Mouse (Mus musculus) neural tube, embryonic 14.5 days (tissue): ENCODE data around the gene Adora2a. TPM values are rescaled to one million over a fixed set of nuclear protein-coding genes. Genes with fewer than 3 reads are reported as not detected.
"Not testable (repeated sequence)": the region's sequence is repeated elsewhere in the genome, so short reads cannot be mapped to it uniquely, and the experiment has no call there.

Source experiments
- ATAC-seq: fragments of 200-750 bp; cut with Nextera tagmentation; 2 replicates; pipeline ENCODE4 v1.8.0; 2017; ENCODE audit warnings: low read depth, mild to moderate bottlenecking, moderate TSS enrichment, moderate library complexity
- H3K27ac ChIP-seq: fragments of 300-500 bp; sonication (generic); 2 replicates; pipeline ENCODE4 v1.5.1; 2014; ENCODE audit warnings: low read depth, mild to moderate bottlenecking, control low read depth, low read length, moderate library complexity, mixed read lengths
- H3K27me3 ChIP-seq: fragments of 300-500 bp; sonication (generic); 2 replicates; pipeline ENCODE4 v1.6.1; 2014; ENCODE audit warnings: low read length; ENCODE audit not compliant: control insufficient read depth, insufficient read depth
- H3K36me3 ChIP-seq: fragments of 300-500 bp; sonication (generic); 2 replicates; pipeline ENCODE4 v1.6.1; 2014; ENCODE audit warnings: low read length, mixed read lengths; ENCODE audit not compliant: control insufficient read depth, insufficient read depth
- H3K4me1 ChIP-seq: fragments of 300-500 bp; sonication (generic); 2 replicates; pipeline ENCODE4 v1.6.1; 2014; ENCODE audit warnings: low read length; ENCODE audit not compliant: control insufficient read depth, insufficient read depth
- H3K4me2 ChIP-seq: fragments of 300-500 bp; sonication (generic); 2 replicates; pipeline ENCODE4 v1.6.1; 2014; ENCODE audit warnings: mild to moderate bottlenecking, low read depth, low read length, control low read depth
- H3K4me3 ChIP-seq: fragments of 300-500 bp; sonication (generic); 2 replicates; pipeline ENCODE4 v1.5.1; 2014; ENCODE audit warnings: low read depth, low read length, control low read depth, mixed read lengths
- H3K9ac ChIP-seq: fragments of 300-500 bp; sonication (generic); replicated peaks from 2 replicates; pipeline ENCODE4 v1.6.1; 2014; ENCODE audit warnings: low read depth, mild to moderate bottlenecking, control low read depth, low read length, mixed read lengths
- H3K9me3 ChIP-seq: fragments of 300-500 bp; sonication (generic); 2 replicates; pipeline ENCODE4 v1.6.1; 2016; ENCODE audit warnings: low read length; ENCODE audit not compliant: control insufficient read depth
- WGBS: fragments of 180-500 bp; shearing (Covaris S2); extraction: QIAGEN DNeasy Blood & Tissue Kit; methylation state at CpG from one replicate; pipeline ENCODE4 v1.1.7; 2014; 5-methylcytosine and 5-hydroxymethylcytosine counted together
- polyA plus RNA-seq: library from polyadenylated mRNA; unstranded; fragments of >200 nt; fragmentation: Nextera tagmentation; extraction: Ambion mirVana; gene quantifications from 2 replicates; pipeline ENCODE4 v1.2.1, GENCODE M21; 2014

Adora2a gene
- polyA plus RNA-seq, 1 experiment from 2014 or later = 3.4 TPM

DNA sequence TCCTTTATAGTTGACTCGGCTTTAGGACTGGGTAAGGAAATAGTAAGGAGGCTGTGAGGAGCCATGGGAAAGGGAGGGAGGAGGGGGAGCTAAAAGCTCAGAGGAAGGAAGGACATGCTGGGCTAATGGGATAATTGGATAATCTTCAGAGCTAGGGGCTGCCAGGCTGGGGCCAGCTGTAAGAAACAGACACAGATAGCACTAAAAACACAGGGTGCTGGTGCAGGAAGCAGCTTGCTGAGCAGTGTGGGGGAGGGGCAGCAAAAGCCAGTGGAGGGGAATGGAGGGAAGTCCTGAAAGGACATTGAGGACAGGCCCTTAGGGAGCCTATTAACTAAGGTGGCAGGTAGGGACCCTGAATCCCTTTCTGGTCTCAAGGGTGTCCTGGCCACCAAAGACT, 27.9 kb downstream of the Adora2a start:
- not testable (repeated sequence) for H3K9me3 ChIP-seq, ATAC-seq, H3K36me3 ChIP-seq, H3K27ac ChIP-seq, H3K4me1 ChIP-seq, H3K9ac ChIP-seq, H3K4me2 ChIP-seq, H3K4me3 ChIP-seq, H3K27me3 ChIP-seq
- WGBS = 41% methylated on average over 1 of the region's 1 CpGs

DNA sequence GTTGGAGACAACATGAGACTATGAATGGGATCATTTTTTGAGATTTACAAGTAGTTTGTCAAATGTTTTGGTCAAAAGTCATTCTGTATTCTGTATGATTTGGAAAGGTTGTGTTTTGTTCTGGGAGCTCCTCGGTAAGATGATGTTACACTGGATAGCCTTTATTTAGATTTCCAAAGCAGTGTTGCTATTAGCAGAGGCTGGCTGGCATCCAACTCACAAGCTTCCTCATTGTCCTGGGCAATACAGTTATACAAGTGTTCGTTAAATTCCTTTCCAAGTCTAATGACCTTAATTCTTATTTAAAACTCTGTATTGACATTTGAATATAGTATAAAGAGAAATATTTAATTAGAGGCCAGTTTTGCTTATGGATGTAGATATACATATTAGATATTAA, 28.6 kb downstream of the Adora2a start:
- Histone ChIP-seq H3K27me3 (no peaks in the 10 kb centered on the region), H3K36me3 (no peaks in the 10 kb centered on the region), H3K4me2 (no peak overlapping the region), H3K27ac (no peak overlapping the region), H3K9ac (no peak overlapping the region), H3K9me3 (no peaks in the 10 kb centered on the region), H3K4me3 (no peak overlapping the region), H3K4me1 (no peaks in the 10 kb centered on the region)
- no peak for ATAC-seq
- 55% methylated on average over 2 of the region's 2 CpGs for WGBS

- H3K9me3 ChIP-seq = no peaks in the 10 kb centered on the region
- ATAC-seq = no peak
- H3K9ac ChIP-seq = no peak overlapping the region
- 91% methylated on average over 5 of the region's 5 CpGs for WGBS
- H3K4me1 ChIP-seq = no peaks in the 10 kb centered on the region
- H3K4me2 ChIP-seq = no peak overlapping the region
- H3K27me3 ChIP-seq = no peaks in the 10 kb centered on the region
- no peaks in the 10 kb centered on the region for H3K36me3 ChIP-seq
- no peak overlapping the region for H3K27ac ChIP-seq
- H3K4me3 ChIP-seq = no peak overlapping the region
Measured at GRCm38 (mm10) chr10:75350564-75350963, 33.9 kb downstream of the Adora2a start.

DNA sequence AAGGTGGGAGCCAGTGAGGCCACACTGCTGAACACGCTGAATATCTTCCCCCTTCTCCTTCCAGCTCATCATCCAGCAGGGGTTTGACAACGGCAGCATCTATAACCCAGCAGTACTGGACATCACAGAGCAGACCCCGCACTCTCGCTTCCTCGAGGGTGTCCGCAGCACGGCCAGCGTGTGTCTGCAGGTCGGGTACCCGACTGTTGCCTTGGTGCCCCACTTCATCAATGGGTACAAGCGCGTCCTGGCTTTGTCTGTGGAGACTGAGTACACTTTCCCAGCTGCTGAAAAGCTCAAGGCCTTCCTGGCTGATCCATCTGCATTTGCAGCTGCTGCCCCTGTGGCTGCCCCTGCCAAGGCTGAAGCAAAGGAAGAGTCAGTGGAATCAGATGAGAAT, 35.9 kb downstream of the Adora2a start:
- Histone ChIP-seq H3K9ac (no peak overlapping the region), H3K27me3 (no peaks in the 10 kb centered on the region), H3K4me3 (no peak overlapping the region), H3K4me1 (no peaks in the 10 kb centered on the region), H3K9me3 (no peaks in the 10 kb centered on the region), H3K36me3 (no peaks in the 10 kb centered on the region), H3K4me2 (no peak overlapping the region), H3K27ac (no peak overlapping the region)
- ATAC-seq = no peak
- 97% methylated on average over 12 of the region's 12 CpGs for WGBS

GRCm38 (mm10) chr10:75353838-75354241, 37.2 kb downstream of the Adora2a start:
- H3K4me1 ChIP-seq, H3K4me3 ChIP-seq, H3K9ac ChIP-seq, H3K36me3 ChIP-seq, H3K9me3 ChIP-seq, H3K27ac ChIP-seq, ATAC-seq, H3K27me3 ChIP-seq, H3K4me2 ChIP-seq: not testable (repeated sequence)
- WGBS = 71% methylated on average over 7 of the region's 9 CpGs

GRCm38 (mm10) chr10:75355341-75355740, 38.7 kb downstream of the Adora2a start:
- no peaks in the 10 kb centered on the region for H3K4me1 ChIP-seq
- H3K27ac ChIP-seq = no peak overlapping the region
- H3K27me3 ChIP-seq = no peaks in the 10 kb centered on the region
- H3K36me3 ChIP-seq = no peaks in the 10 kb centered on the region
- WGBS = 91% methylated on average over 4 of the region's 4 CpGs
- no peak overlapping the region for H3K4me2 ChIP-seq
- H3K9ac ChIP-seq = no peak overlapping the region
- no peak overlapping the region for H3K4me3 ChIP-seq
- ATAC-seq = no peak
- H3K9me3 ChIP-seq = no peaks in the 10 kb centered on the region

- H3K4me2 ChIP-seq, H3K9me3 ChIP-seq, H3K4me1 ChIP-seq, H3K4me3 ChIP-seq, H3K36me3 ChIP-seq, H3K27me3 ChIP-seq, H3K9ac ChIP-seq: not testable (repeated sequence)
- WGBS = 5% methylated on average over 1 of the region's 1 CpGs
- peak; percentile 79; the same call in 1 of the 2 replicates for ATAC-seq
- H3K27ac ChIP-seq = peak overlapping the region; percentile 44; the same call in 1 of the 2 replicates
Measured at GRCm38 (mm10) chr10:75364214-75364690, 47.6 kb downstream of the Adora2a start.

DNA sequence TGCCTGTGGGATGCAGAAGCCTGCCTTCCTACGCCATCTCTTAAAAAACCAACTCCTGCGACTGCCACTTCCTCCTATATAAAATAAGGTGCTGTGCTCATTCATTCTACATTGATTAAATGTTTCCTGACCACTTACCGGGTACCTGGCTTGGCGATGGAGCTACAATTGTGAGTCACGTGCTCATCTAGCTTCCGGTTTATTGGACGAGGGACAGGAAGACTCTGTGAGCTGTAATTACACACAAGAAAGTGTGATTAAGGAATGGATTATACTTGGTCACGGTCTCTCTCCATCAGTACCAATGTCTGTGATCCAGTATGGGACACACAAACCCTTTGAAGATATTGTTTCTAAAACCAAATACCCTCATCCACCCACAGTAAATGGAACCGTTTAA, 48.1 kb downstream of the Adora2a start:
- Histone ChIP-seq H3K36me3 (no peaks in the 10 kb centered on the region), H3K9ac (no peak overlapping the region), H3K4me2 (no peak overlapping the region), H3K4me3 (no peak overlapping the region), H3K4me1 (peaks cover 6% of the 10 kb centered on the region; the same call in 1 of the 2 replicates), H3K27ac (no peak overlapping the region), H3K9me3 (no peaks in the 10 kb centered on the region), H3K27me3 (no peaks in the 10 kb centered on the region)
- WGBS = 77% methylated on average over 9 of the region's 9 CpGs
- no peak for ATAC-seq

DNA sequence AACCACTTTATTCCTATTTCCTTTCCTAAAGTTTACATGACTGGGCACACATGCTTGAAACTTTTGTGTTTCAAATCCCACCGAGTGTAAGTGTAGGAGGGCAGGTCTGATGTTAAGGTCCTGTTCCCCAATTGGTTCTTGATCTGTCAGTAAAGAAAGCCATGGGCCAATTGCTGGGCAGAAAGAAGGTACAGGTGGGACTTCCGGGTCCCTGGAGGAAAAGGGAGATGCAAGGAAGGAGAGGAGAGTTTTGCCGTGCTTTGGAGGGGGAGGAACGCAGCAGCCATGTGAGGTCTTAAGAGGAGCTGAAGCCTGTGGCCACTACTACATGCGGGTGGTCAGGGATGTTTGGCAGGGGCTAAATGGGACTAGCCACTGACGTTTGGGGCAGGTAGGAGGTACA, 48.6 kb downstream of the Adora2a start:
- WGBS = 64% methylated on average over 6 of the region's 6 CpGs
- H3K27me3 ChIP-seq = no peaks in the 10 kb centered on the region
- H3K36me3 ChIP-seq = no peaks in the 10 kb centered on the region
- H3K9ac ChIP-seq = no peak overlapping the region
- H3K4me3 ChIP-seq = no peak overlapping the region
- no peak overlapping the region for H3K27ac ChIP-seq
- no peak overlapping the region for H3K4me2 ChIP-seq
- H3K4me1 ChIP-seq = peaks cover 6% of the 10 kb centered on the region; the same call in 1 of the 2 replicates
- no peaks in the 10 kb centered on the region for H3K9me3 ChIP-seq
- no peak for ATAC-seq
